Mouse (Mus musculus) testis, adult 2 months (tissue): Measurements from ENCODE around the gene Gm11639. TPM values are rescaled to one million over a fixed set of nuclear protein-coding genes. Genes with fewer than 3 reads are reported as not detected.

Experiments used
- H3K27ac ChIP-seq: fragments of 200-500 bp; 2 replicates; pipeline ENCODE4 v1.5.1; 2012; ENCODE audit warnings: low read depth, low read length; ENCODE audit not compliant: control insufficient read depth, insufficient read depth
- H3K27me3 ChIP-seq: fragments of 200-500 bp; 2 replicates; pipeline ENCODE4 v1.6.1; 2012; ENCODE audit warnings: mild to moderate bottlenecking, low read length, moderate library complexity; ENCODE audit not compliant: control insufficient read depth, insufficient read depth
- H3K36me3 ChIP-seq: fragments of 200-500 bp; 2 replicates; pipeline ENCODE4 v1.6.1; 2012; ENCODE audit warnings: mild to moderate bottlenecking, low read length; ENCODE audit not compliant: control insufficient read depth, insufficient read depth
- H3K4me1 ChIP-seq: fragments of 200-500 bp; 2 replicates; pipeline ENCODE4 v1.6.1; 2012; ENCODE audit warnings: low read length; ENCODE audit not compliant: control insufficient read depth, insufficient read depth
- H3K4me3 ChIP-seq: fragments of 200-500 bp; 2 replicates; pipeline ENCODE4 v1.5.1; 2012; ENCODE audit warnings: low read depth, mild to moderate bottlenecking, low read length, moderate library complexity, mixed read lengths; ENCODE audit not compliant: control insufficient read depth
- CTCF ChIP-seq: fragments of 200-500 bp; IDR thresholded peaks from 2 replicates; pipeline ENCODE4 v1.5.1; 2012; ENCODE audit warnings: low read depth, mild to moderate bottlenecking, inconsistent platforms, low read length, moderate library complexity; ENCODE audit not compliant: control insufficient read depth, insufficient read depth, insufficient replicate concordance
- POLR2A ChIP-seq: fragments of 200-500 bp; IDR thresholded peaks from 2 replicates; pipeline ENCODE4 v1.6.1; 2012; ENCODE audit warnings: low read depth, mild to moderate bottlenecking, inconsistent platforms, low read length, moderate library complexity; ENCODE audit not compliant: control insufficient read depth
- polyA plus RNA-seq: library from polyadenylated mRNA; depleted of rRNA; stranded (reverse); fragments of >200 nt; gene quantifications from 2 replicates; pipeline ENCODE4 v1.2.3, GENCODE M21; 2012; rRNA removed

Gm11639 gene
- polyA plus RNA-seq, 1 experiment, result 1.5 TPM

DNA sequence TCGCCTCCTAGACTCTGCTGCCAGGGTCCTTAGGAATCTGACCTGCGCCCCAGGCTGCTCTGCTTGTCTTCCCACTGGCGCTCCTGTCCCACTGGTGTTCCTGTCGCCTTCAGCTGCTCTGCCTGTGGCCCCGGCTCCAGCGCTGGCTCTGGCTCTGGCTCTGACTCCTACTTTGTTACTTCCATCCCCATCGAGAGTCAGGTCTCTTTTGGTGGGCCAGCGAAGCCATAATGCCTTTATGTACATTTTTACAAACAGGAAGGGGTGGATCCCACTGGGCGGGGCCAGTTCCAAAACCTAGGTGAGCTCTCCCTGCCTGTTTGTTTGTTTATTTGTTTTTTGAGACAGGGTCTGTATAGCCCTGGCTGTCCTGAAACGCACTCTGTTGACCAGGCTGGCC, 481.3 kb downstream of the Gm11639 start:
- Histone ChIP-seq H3K4me1 (peaks cover 11% of the 10 kb centered on the region), H3K27ac (no peak overlapping the region), H3K36me3 (no peaks in the 10 kb centered on the region), H3K27me3 (no peaks in the 10 kb centered on the region), H3K4me3 (peak overlapping the region; percentile 13; the same call in 1 of the 2 replicates)
- TF ChIP-seq POLR2A (no peak), CTCF (no peak)

Other genes with a start within 250 kb of the Gm11639 start
- 94.2 and 95.8 TPM in 2 replicates for gene Kansl1, start 216.8 kb upstream of the Gm11639 start, polyA plus RNA-seq
- 24.9 and 29.5 TPM in 2 replicates for gene Cdc27, start 135.1 kb upstream of the Gm11639 start, polyA plus RNA-seq
- 57.4 and 63.7 TPM in 2 replicates for gene Myl4, start 135.0 kb upstream of the Gm11639 start, polyA plus RNA-seq
- 1.3 and 1.4 TPM in 2 replicates for gene Itgb3, start 77.7 kb upstream of the Gm11639 start, polyA plus RNA-seq